Mouse (Mus musculus) ES-Bruce4 (cell line): ENCODE results near the gene Pcnp.

Source experiments
- CTCF ChIP-seq: IDR thresholded peaks from one replicate; pipeline ENCODE4 v1.8.1; 2011; ENCODE audit warnings: low read depth, low read length
- EP300 ChIP-seq: IDR thresholded peaks from 2 replicates; pipeline ENCODE4 v1.6.1; 2011; ENCODE audit warnings: low read depth, low read length; ENCODE audit not compliant: insufficient read depth

DNA sequence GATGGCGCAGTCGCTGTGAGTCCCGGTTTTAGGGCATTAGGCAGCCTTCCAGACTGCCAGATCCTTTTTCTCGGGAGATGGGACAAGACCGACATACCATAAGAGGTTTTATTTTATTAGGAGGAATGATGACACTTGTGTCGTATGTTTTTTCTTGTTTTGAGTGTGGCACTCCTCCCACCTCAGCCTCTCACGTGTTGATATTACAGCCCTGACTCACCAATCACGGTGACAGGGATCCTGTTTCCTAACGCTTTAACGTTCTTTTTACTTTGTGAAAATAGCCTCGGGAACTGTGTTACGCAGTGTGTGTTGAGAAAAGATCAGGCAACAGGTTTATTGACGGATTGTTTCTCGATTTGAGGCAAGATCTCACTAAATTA, 54.6 kb downstream of the Pcnp start:
- TF ChIP-seq EP300 (no peak), CTCF (no peak)
